Mouse (Mus musculus) lung, postnatal 25 days (tissue): Measurements from ENCODE around the gene Gm128.

Source experiments
- DNase-seq: peaks from one replicate; pipeline ENCODE4 v3.0.0; 2022; ENCODE audit warnings: low spot score

Gene Gm128

DNA sequence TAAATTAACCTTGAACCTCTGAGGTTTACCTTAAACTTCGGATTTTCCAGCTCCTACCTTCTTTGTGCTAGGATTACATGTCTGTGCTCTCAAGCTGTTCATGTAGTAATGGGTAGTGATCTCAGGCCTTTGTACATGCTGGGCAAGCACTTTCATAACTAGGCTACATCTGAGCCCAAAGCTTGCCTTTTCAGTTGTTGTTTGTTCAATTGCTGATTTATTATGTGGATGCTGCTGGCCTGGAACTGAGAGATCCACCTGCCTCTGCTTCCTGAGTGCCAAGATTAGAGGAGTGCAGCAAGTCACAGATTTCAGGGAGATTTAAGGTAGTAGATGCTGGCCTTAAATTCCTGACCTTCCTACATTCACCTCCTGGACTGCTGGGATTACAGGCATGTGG is 42.3 kb downstream of the Gm128 start:
- DNase-seq = no peak

DNA sequence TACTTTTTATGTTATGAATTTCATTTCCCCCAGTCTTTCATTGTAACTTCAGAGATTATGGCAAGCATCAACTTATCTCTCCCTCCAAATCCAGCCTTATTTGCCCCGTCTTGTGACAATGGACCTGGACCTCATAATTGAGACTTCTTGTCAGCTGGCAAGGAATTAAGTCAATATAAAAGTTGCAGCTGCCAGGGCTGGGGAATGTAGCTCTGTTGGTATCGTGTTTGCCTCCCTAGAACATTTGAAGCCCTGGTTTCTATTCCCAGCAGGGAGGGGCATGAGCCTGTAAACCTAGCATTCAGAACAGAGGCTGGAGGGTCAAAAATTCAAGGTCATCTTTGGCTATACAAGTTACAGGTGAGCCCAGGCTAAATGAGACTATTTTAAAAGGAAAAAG is 45.6 kb downstream of the Gm128 start:
- DNase-seq = no peak

DNA sequence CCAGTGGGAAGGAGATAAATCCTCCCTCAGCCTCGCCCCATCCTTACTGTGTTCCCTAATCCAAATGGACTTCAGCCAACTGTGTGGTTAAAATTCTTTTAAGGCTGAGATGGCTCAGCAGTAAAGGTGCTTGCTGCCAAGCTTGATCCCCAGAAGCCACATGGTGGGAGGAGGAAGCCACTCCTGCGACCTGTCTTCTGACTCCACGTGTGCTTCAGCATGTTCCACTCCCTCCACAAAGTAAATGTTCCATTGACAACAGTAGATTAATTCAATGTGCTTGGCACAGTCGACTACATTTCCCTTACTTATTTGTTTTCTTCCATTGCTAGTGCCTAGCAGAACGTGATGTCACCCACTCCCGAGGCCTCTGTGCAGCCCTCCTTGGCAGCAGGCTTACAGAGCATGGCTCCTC is 46.7 kb downstream of the Gm128 start:
- no peak for DNase-seq
